Mouse (Mus musculus) layer of hippocampus, adult 9-11 months (tissue): ENCODE results near the gene Dysf.

ENCODE experiments used
- DNase-seq: peaks from one replicate; pipeline ENCODE4 v3.0.0; 2022

The Dysf gene

GRCm38 (mm10) chr6:84053874-84054530 lies 45.6 kb downstream of the Dysf start:
- no peak for DNase-seq

GRCm38 (mm10) chr6:84055619-84056018 lies 47.2 kb downstream of the Dysf start:
- DNase-seq: no peak

- DNase-seq: no peak
These were observed 48.8 kb downstream of the Dysf start for GRCm38 (mm10) chr6:84057216-84057615.

- no peak for DNase-seq
These were observed 50.3 kb downstream of the Dysf start for GRCm38 (mm10) chr6:84058671-84059141.

- no peak for DNase-seq
These were observed 51.5 kb downstream of the Dysf start for GRCm38 (mm10) chr6:84059771-84060414.

- peak; percentile 23 for DNase-seq
These were observed 52.9 kb downstream of the Dysf start for GRCm38 (mm10) chr6:84061328-84061727.

GRCm38 (mm10) chr6:84062541-84062940 lies 54.2 kb downstream of the Dysf start:
- DNase-seq: no peak

GRCm38 (mm10) chr6:84068236-84068635 lies 59.8 kb downstream of the Dysf start:
- no peak for DNase-seq

GRCm38 (mm10) chr6:84070251-84070650 lies 61.9 kb downstream of the Dysf start:
- no peak for DNase-seq

GRCm38 (mm10) chr6:84072574-84072973 lies 64.2 kb downstream of the Dysf start:
- no peak for DNase-seq

- DNase-seq: no peak
These were observed 69.8 kb downstream of the Dysf start for GRCm38 (mm10) chr6:84078172-84078571.

GRCm38 (mm10) chr6:84080631-84081030 lies 72.2 kb downstream of the Dysf start:
- no peak for DNase-seq

- no peak for DNase-seq
These were observed 76.4 kb downstream of the Dysf start for GRCm38 (mm10) chr6:84084757-84085156.

- peak; percentile 22 for DNase-seq
These were observed 85.1 kb downstream of the Dysf start for GRCm38 (mm10) chr6:84093473-84093872.

- DNase-seq: no peak
These were observed 86.1 kb downstream of the Dysf start for GRCm38 (mm10) chr6:84094536-84094935.

GRCm38 (mm10) chr6:84094998-84095397 lies 86.6 kb downstream of the Dysf start:
- DNase-seq: peak; percentile 70

- DNase-seq: peak; percentile 67
These were observed 87.5 kb downstream of the Dysf start for GRCm38 (mm10) chr6:84095882-84096281.

GRCm38 (mm10) chr6:84102002-84102401 lies 93.6 kb downstream of the Dysf start:
- no peak for DNase-seq

GRCm38 (mm10) chr6:84105148-84106022 lies 97.0 kb downstream of the Dysf start:
- peak; percentile 21 for DNase-seq

GRCm38 (mm10) chr6:84106082-84106481 lies 97.7 kb downstream of the Dysf start:
- no peak for DNase-seq

- no peak for DNase-seq
These were observed 102.0 kb downstream of the Dysf start for GRCm38 (mm10) chr6:84110377-84110776.

- no peak for DNase-seq
These were observed 102.7 kb downstream of the Dysf start for GRCm38 (mm10) chr6:84111106-84111505.

GRCm38 (mm10) chr6:84119731-84120530 lies 111.5 kb downstream of the Dysf start:
- peak; percentile 23 for DNase-seq
